Mouse (Mus musculus) ES-Bruce4 (cell line): ENCODE results near the gene Glis2.

ENCODE experiments used
- CTCF ChIP-seq: IDR thresholded peaks from one replicate; pipeline ENCODE4 v1.8.1; 2011; ENCODE audit warnings: low read depth, low read length
- POLR2A ChIP-seq: IDR thresholded peaks from one replicate; pipeline ENCODE4 v1.8.1; 2011; ENCODE audit warnings: low read length; ENCODE audit not compliant: insufficient read depth

DNA sequence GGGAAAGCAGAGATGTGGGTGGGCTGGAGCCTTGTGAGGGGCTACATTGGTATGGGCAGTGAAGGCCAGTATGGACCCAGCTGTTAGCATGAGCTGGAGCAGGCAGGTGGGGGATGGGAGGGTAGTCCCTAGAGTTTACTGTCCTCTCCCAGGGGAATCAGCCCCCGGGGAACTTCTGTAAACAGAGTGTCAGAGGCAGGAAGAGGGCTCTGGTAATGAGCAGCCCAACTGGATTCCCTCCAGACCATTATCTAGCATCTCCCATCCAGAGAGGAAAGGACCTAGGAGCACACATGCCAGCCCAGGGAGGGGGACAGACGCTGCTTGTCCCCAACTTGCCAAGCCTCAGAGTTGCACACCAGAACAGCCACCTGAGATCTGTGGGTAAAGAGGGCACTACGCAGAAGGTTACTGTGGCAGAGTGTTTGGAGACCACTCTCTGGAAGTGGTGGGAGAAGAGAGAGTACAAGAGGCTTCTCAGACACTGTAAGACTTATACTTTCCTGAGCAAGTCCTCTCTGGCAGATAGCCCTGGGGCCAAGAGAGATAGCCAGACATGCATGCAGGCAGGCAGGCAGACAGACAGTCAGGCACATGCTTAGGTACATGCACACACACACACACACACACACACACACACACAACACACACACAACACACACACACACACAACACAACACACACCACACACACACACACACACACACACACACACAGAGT is 46.8 kb downstream of the Glis2 start:
- TF ChIP-seq CTCF = no peak
- no peak for TF ChIP-seq POLR2A
